Mouse (Mus musculus) monocyte, adult 59 days (primary cell): Measurements from ENCODE around the gene E2f2. TPM values are rescaled to one million over a fixed set of nuclear protein-coding genes. Genes with fewer than 3 reads are reported as not detected.

Source experiments
- total RNA-seq, 2 experiments: library from RNA; stranded (reverse); gene quantifications; one replicate each; pipeline ENCODE4 v1.2.4; 2023

The E2f2 gene
- total RNA-seq: 10 to 100 TPM; 40.7 to 45.3 TPM

GRCm38 (mm10) chr4:136172011-136172541, at the start of gene E2f2:
TSS of gene E2f2 (plus strand) at chr4:136172394.

GRCm38 (mm10) chr4:136143193-136143976, 28.8 kb upstream of the E2f2 start, which contains the start of gene Id3:
TSS of gene Id3 (plus strand) at chr4:136143497.

GRCm38 (mm10) chr4:136206033-136206893, 34.1 kb downstream of the E2f2 start, which contains the start of gene Asap3:
TSS of gene Asap3 (plus strand) at chr4:136206365.

Other genes starting within 250 kb of the E2f2 start
- 10 to 100 TPM; 59.2 to 65.1 TPM for gene Hmgcl, start 225.9 kb upstream of the E2f2 start, total RNA-seq
- 1 to 10 TPM; 7.9 to 9.4 TPM for gene Gale, start 208.7 kb upstream of the E2f2 start, total RNA-seq
- gene Lypla2, start 199.8 kb upstream of the E2f2 start, total RNA-seq: 10 to 100 TPM; 93.1 to 95.1 TPM
- 10 to 100 TPM; 23.2 to 23.9 TPM for gene Pithd1, start 185.1 kb upstream of the E2f2 start, total RNA-seq
- 10 to 100 TPM; 67.4 to 70.3 TPM for gene Eloa, start 150.6 kb upstream of the E2f2 start, total RNA-seq
- gene Rpl11, start 119.0 kb upstream of the E2f2 start, total RNA-seq: 100 to 1,000 TPM; 643 to 744 TPM
- 10 to 100 TPM; 38.4 to 43.4 TPM for gene Id3, start 28.9 kb upstream of the E2f2 start, total RNA-seq
- under 1 TPM in 1 of 2 experiments, not detected in 1; 0.24 TPM for gene Asap3, start 34.0 kb downstream of the E2f2 start, total RNA-seq
- 1 to 10 TPM; 6.0 to 6.2 TPM for gene Tcea3, start 75.3 kb downstream of the E2f2 start, total RNA-seq
- 10 to 100 TPM in 1 of 2 experiments, 1 to 10 TPM in 1; 9.7 to 10.9 TPM for gene Zfp46, start 112.3 kb downstream of the E2f2 start, total RNA-seq
- 10 to 100 TPM; 59.6 to 62.2 TPM for gene Hnrnpr, start 138.5 kb downstream of the E2f2 start, total RNA-seq